Mouse (Mus musculus) brain, embryonic 14.5 days (tissue): ENCODE measurements around the gene Nit1. TPM values are rescaled to one million over a fixed set of nuclear protein-coding genes. Genes with fewer than 3 reads are reported as not detected.

Source experiments
- DNase-seq: peaks from one replicate; pipeline ENCODE4 v3.0.0-alpha.2; 2011; ENCODE audit warnings: low read depth
- CTCF ChIP-seq: fragments of 200-500 bp; IDR thresholded peaks from 2 replicates; pipeline ENCODE4 v1.5.1; 2012; ENCODE audit warnings: inconsistent platforms, mild to moderate bottlenecking, moderate library complexity, borderline replicate concordance; ENCODE audit not compliant: insufficient read depth, insufficient read length; ENCODE audit errors: extremely low read depth
- POLR2A ChIP-seq: fragments of 200-500 bp; IDR thresholded peaks from 2 replicates; pipeline ENCODE4 v1.6.1; 2012; ENCODE audit warnings: mild to moderate bottlenecking, inconsistent platforms, borderline replicate concordance; ENCODE audit not compliant: poor library complexity, insufficient read depth, insufficient read length, severe bottlenecking; ENCODE audit errors: extremely low read depth
- polyA plus RNA-seq: library from polyadenylated mRNA; depleted of rRNA; stranded (reverse); fragments of >200 nt; gene quantifications from 2 replicates; pipeline ENCODE4 v1.2.3, GENCODE M21; 2012; rRNA removed

The Nit1 gene
- 57.0 and 73.1 TPM in 2 replicates for polyA plus RNA-seq

DNA sequence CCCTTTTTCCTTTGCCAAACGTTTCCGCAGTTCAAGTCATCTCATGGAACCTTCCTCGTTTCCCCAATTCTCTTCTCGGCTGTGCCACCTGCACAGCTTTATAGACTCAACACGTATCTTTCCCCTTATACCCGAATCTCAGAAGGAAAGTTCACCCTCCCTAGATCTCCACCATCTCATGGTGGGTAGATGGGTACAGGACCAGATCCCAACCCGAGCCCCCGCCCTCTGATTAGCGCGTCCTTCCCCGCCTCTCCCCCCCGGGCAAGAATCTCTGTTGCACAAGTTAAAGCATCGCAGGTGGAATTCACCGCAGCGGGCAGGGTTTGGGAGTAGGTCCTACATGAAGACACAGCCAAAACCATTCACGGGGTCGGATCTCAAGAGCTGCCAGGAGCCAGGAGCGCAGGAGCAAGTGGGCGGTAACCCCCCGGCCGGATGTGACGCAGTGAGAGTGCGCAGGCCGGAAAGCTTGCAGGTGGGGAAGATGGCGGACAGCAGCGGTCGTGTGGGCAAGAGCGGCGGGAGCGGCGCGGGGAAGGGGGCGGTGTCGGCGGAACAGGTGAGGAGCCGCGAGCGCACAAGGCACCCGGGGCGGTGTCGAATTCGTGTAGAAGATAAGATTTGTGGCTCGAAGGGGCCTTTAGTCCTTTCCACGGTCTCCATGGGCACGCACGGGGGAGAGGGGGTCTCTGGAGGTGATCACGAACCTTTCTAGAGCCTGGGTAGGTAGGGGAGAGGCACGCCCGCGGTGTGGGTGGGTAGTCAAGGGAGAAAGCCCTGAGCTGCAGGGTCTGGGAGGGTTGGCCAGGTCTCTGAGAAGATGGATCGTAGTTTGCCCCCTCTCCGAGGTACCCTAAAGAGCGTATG is at the start of gene Nit1, which contains the start of gene Pfdn2:
Gene Nit1 (minus strand): TSS at position 422 of the 870 bp plus-strand sequence.
Gene Pfdn2 (plus strand): TSS at position 446 of the 870 bp plus-strand sequence.
- peak; percentile 98 for DNase-seq
- no peak for TF ChIP-seq CTCF
- peak; percentile 80 for TF ChIP-seq POLR2A

DNA sequence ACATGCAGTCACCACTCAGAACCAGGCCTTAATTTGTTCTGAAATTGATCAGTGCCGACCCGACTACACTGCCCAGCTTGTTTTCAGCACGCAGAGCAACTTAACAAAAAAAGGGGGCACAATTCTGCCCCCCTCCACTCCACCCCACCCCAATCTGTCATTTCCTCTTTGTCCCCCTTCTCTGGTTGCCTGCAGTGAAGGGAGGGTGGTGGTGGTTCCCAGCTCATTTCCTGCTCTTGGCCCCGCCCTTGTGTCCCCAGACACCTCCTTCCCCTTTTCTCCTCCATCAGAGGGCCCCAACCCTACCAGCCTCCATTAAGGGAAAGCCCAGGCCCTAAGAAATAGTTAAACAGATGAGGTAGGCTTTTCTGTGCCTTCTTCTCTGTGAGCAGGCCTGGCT is 44.7 kb upstream of the Nit1 start:
- DNase-seq = no peak
- TF ChIP-seq POLR2A (no peak), CTCF (no peak)

DNA sequence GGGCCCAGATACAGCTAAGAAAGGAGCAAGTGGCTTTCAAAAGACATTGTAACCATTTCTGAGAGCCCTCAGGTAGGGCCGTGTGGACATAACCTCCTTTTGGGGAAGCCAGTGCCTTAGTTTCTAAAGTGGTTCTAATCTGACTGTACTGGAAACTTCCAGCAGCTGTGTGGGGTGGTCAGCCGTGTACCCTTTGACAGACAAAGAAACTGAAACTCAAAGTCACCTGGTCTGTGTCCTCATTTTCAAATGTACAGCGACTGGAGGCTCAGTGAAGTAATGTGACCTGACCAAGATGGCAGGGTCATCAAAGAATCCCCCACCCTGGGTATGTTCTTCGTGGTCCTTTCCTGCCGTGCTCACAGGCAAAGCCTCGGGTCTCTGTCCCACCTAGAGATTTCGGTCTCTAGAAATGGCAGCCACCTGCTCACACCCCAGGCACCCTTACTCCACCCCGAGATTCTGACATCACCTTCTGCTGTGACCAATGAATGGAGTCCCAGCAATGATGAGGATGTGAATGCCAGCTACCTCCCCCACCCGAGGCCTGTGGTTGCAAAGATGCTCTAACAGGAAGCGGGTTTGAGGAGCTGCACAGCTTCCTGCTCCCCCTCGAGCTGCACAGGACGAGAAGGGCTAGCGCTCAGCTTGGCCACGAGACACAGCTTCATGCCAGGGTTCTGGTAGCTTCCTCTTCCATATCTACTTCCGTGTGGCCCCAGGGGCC is 43.1 kb upstream of the Nit1 start, which contains the start of gene Arhgap30:
Gene Arhgap30 (plus strand): TSS at position 579 of the 727 bp plus-strand sequence.
- no peak for DNase-seq

DNA sequence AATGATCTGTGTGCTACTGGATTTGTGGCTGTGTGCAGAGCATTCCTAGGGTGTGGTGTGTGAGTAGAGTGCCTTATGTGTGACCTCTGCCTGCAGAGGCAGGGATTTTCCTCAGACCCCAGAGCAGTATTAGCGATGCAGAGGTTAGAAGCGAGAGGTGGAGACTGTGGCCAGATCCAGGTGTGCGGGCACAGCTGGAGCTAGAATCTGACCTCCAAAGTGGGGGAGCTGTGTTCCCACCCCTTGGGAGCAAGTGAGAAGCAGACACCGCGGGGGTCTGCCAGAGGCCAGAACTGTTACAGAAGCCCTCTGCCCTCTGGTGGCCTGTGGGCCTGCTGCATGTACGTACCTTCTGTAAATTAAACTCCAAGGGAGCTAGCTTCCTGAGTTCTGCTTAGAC is 41.7 kb upstream of the Nit1 start:
- TF ChIP-seq POLR2A (no peak), CTCF (peak; percentile 59; the same call in 1 of the 2 replicates)
- peak; percentile 49 for DNase-seq

More for the DNA sequence above, 43.1 kb upstream of the Nit1 start, which contains the start of gene Arhgap30:
- no peak for TF ChIP-seq POLR2A
- TF ChIP-seq CTCF = no peak

DNA sequence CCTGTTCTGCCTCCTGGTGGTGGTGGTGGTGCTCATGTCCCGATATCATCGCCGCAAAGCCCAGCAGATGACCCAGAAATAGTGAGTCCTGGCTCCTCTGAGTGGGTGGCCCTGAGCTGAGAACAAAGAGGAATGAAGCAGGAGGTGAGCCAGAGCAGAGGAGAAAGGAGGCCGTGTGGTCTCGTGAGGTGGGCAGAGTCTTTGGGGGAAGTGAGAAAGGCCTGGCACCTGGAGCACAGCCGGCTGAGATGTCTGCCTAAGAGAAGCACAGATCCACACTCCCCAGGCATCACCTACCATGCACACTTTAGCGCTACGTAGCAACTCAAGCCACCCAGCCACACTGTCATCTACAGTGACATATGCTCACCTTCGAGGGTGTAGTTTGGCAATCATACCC is 39.7 kb upstream of the Nit1 start:
- DNase-seq = no peak
- TF ChIP-seq POLR2A = no peak
- no peak for TF ChIP-seq CTCF

DNA sequence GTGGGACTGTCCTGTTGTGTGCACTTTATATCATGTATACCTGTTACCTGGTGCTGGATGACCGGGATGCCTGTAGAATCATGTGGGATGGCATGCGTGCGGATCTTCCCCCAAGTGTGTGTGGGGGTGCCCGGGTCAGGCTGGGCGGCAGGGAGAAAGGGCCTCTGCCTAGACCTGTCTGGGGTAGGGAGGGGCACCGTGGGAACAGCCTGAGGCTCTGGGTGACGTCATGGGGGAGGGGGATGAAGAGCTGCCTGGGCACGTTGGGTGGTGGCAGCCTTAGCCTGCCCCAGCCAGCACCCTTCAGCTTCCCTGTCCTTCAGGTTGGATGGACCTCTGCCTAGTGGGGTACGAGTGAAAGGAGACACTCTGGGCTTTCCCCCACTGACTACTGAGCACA is 38.9 kb upstream of the Nit1 start:
- TF ChIP-seq CTCF (no peak), POLR2A (no peak)
- no peak for DNase-seq

DNA sequence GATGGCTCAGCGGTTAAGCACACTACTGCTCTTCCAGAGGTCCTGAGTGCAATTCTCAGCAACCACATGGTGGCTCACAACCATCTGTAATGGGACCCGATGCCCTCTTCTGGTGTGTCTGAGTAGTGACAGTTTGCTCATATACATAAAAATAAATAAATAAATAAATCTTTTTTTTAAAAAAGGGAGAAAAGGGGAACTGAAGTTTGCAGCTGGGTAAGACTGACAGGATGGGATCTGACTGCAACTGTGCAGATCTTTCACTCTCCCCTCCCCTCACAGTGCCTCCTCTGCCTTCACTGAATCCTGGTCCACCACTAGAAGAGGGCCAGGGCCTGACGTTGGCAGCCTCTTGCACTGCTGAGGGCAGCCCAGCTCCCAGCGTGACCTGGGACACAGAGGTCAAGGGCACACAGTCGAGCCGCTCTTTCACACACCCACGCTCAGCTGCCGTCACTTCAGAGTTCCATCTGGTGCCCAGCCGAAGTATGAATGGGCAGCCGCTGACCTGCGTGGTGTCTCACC is 36.7 kb upstream of the Nit1 start:
- DNase-seq = no peak
- TF ChIP-seq CTCF (no peak), POLR2A (no peak)

DNA sequence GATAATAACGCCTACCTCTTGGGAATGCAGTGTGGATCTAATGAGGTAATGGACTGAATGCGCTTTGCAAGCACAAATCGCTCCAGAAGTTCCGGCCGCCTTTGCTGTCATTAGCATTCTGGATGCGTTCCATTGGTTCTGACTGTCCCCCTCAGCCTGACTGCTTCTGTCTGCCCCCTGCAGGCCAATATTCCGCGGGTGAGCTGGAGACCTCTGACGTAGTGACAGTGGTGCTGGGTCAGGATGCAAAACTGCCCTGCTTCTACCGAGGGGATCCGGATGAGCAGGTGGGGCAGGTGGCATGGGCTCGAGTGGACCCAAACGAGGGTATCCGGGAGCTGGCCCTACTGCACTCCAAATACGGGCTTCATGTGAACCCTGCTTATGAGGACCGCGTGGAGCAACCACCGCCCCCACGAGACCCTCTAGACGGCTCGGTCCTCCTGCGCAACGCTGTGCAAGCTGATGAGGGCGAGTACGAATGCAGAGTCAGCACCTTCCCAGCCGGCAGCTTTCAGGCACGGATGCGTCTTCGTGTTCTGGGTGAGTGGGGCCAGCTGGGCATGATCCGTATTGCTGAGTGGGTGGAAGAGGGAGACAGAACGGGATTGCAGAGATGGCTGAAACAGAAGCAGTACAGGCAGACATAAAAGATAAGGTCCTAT is 34.6 kb upstream of the Nit1 start:
- TF ChIP-seq POLR2A (no peak), CTCF (peak; percentile 78)
- peak; percentile 91 for DNase-seq

DNA sequence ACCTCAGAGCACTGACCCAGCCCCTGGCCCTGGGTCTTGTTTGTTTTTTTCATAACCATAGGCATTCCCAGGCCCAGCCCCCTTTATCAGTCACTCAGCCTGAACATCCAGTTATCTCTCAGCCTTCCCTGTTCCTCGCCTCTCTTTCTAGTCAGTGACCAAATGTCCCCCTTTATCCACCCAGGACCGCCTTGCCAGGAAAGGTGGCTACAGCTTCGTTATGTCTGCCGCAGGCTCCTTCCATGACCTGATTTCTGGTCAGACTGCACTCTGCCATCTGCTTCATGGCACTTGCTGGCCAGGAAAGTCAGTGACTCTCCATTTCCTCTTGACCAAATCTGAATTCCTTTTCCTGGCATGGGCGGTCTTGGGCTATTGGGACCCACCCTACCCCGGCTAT is 32.9 kb upstream of the Nit1 start:
- no peak for DNase-seq
- TF ChIP-seq POLR2A (no peak), CTCF (no peak)

DNA sequence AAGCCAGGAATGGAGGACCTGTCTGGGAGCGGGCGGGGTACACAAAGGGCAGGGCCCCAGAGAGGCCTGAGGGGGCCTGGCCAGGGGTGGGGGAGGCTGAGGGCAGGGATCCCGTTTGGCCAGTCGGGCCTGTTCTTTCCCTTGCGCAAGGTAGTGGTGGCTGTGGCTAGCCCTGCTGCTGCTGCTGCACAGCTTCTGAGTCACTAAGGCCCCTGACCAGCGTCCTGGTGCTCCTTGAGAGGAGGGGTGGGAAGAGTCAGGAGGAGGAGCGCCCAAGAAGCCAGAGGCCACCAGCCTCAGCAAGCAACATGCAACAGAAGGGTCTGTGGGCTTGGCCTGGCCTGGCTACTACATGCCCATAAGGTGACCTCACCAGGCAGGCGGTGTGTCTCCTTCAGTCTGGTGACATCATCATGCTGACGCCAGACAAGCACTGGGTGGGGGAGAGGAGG is 30.2 kb upstream of the Nit1 start:
- TF ChIP-seq POLR2A (no peak), CTCF (no peak)
- DNase-seq = no peak
